Mouse (Mus musculus) neural tube, embryonic 11.5 days (tissue): Measurements from ENCODE around the gene Trim71. TPM values are rescaled to one million over a fixed set of nuclear protein-coding genes. Genes with fewer than 3 reads are reported as not detected.

Experiments used
- ATAC-seq: fragments of 200-750 bp; cut with Nextera tagmentation; 2 replicates; pipeline ENCODE4 v1.8.0; 2017; ENCODE audit warnings: moderate number of reproducible peaks, mild to moderate bottlenecking, moderate TSS enrichment, moderate library complexity; ENCODE audit not compliant: insufficient read depth, low FRiP score, low TSS enrichment
- DNase-seq: peaks from one replicate; pipeline ENCODE4 v3.0.0-alpha.2; 2015; ENCODE audit warnings: low spot score
- H3K27ac ChIP-seq: fragments of 300-500 bp; sonication (generic); 2 replicates; pipeline ENCODE4 v1.5.1; 2014; ENCODE audit warnings: low read depth, mild to moderate bottlenecking, low read length
- H3K27me3 ChIP-seq: fragments of 300-500 bp; sonication (generic); 2 replicates; pipeline ENCODE4 v1.6.1; 2014; ENCODE audit warnings: mild to moderate bottlenecking, low read length, mixed read lengths; ENCODE audit not compliant: control insufficient read depth, insufficient read depth
- H3K36me3 ChIP-seq: fragments of 300-500 bp; sonication (generic); 2 replicates; pipeline ENCODE4 v1.6.1; 2014; ENCODE audit warnings: mild to moderate bottlenecking, low read length, moderate library complexity, mixed read lengths; ENCODE audit not compliant: control insufficient read depth, insufficient read depth
- H3K4me1 ChIP-seq: fragments of 300-500 bp; sonication (generic); 2 replicates; pipeline ENCODE4 v1.6.1; 2014; ENCODE audit warnings: low read length, mixed read lengths; ENCODE audit not compliant: control insufficient read depth, insufficient read depth
- H3K4me2 ChIP-seq: fragments of 300-500 bp; sonication (generic); 2 replicates; pipeline ENCODE4 v1.6.1; 2014; ENCODE audit warnings: low read depth, mild to moderate bottlenecking, moderate library complexity
- H3K4me3 ChIP-seq: fragments of 300-500 bp; sonication (generic); 2 replicates; pipeline ENCODE4 v1.5.1; 2014; ENCODE audit warnings: low read depth, low read length
- H3K9ac ChIP-seq: fragments of 300-500 bp; sonication (generic); 2 replicates; pipeline ENCODE4 v1.6.1; 2014; ENCODE audit warnings: mild to moderate bottlenecking, low read length
- H3K9me3 ChIP-seq: fragments of 300-500 bp; sonication (generic); 2 replicates; pipeline ENCODE4 v1.6.1; 2016; ENCODE audit warnings: low read length; ENCODE audit not compliant: control insufficient read depth
- WGBS: fragments of 180-500 bp; shearing (Covaris S2); extraction: QIAGEN DNeasy Blood & Tissue Kit; methylation state at CpG from one replicate; pipeline ENCODE4 v1.1.7; 2014; 5-methylcytosine and 5-hydroxymethylcytosine counted together
- polyA plus RNA-seq: library from polyadenylated mRNA; unstranded; fragments of >200 nt; fragmentation: Nextera tagmentation; extraction: Ambion mirVana; gene quantifications from 2 replicates; pipeline ENCODE4 v1.2.1, GENCODE M21; 2014

The Trim71 gene
- polyA plus RNA-seq, 1 experiment from 2014 or later = 2.1 TPM

DNA sequence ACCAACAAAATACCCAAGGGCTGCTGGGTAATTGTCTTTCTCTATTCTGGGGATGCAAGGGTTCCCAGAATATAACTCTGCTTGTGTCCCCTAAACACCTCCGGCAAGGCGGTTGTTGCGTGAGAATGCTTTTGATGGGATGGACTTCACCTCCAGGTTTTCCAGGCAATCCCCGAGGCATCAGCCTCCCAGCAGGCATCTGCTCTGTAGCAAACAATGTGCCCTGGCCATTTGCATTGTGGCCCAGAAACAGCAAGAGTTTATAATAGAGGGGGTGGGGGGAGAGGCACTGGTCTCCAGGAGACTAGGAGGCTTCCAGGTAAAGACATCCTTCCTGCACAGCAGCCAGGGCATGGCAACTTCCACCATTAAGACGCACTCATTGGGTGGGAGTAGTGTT, 15.1 kb downstream of the Trim71 start:
- Histone ChIP-seq H3K36me3 (no peaks in the 10 kb centered on the region), H3K4me3 (no peak overlapping the region), H3K4me1 (peaks cover 33% of the 10 kb centered on the region), H3K9ac (no peak overlapping the region), H3K4me2 (no peak overlapping the region), H3K9me3 (no peaks in the 10 kb centered on the region), H3K27ac (no peak overlapping the region), H3K27me3 (no peaks in the 10 kb centered on the region)
- WGBS = 9% methylated on average over 5 of the region's 5 CpGs
- ATAC-seq (no peak), DNase-seq (peak; percentile 49)

DNA sequence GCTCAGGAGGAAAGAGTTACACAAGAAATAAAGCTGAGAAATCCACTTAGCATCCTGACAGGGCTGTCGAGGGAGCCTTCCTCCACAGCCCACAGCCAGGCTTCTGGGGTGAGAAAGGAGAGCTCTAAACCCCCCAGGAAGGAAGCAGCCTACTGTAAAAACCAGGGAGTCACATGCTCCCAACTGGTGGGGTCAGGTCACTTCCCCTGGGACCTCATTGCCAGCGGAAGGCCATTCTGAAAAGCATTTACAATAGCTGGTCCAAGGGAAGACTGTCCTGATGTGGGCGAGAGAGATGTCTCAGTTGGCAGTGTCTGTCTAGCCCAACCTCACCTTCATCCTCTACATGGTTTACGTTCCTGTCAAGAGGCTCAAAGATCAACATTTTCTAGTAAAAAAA, 15.7 kb downstream of the Trim71 start:
- H3K9me3 ChIP-seq = no peaks in the 10 kb centered on the region
- H3K27me3 ChIP-seq = no peaks in the 10 kb centered on the region
- H3K4me3 ChIP-seq = no peak overlapping the region
- ATAC-seq (no peak), DNase-seq (peak; percentile 21)
- 26% methylated on average over 4 of the region's 4 CpGs for WGBS
- H3K4me2 ChIP-seq = no peak overlapping the region
- 0 out of 2 replicates have a peak overlapping the region, but pooled peaks have one; percentile 20 for H3K27ac ChIP-seq
- H3K4me1 ChIP-seq = peaks cover 37% of the 10 kb centered on the region
- no peak overlapping the region for H3K9ac ChIP-seq
- no peaks in the 10 kb centered on the region for H3K36me3 ChIP-seq

DNA sequence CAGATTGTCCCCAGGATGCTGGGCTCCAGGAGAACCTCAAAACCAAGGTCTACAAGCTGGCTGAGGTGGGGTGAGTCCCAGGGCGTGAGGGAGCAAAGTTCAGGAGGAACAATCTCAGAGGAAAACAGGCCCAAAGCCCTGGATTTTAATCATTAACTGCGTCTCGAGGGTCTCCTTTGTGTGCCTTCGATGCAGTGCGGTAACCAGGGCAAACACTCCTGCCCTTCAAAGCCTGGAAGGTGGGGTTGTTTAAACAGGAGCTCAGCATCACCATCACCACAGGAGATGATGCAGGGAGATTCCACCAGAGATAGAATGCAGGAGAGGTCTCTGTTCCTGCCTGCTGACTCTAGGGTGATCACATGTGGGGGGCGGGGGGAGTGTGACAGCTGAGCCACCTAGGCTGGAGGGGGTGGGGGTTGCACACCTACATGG, 16.5 kb downstream of the Trim71 start:
- DNase-seq (no peak), ATAC-seq (no peak)
- Histone ChIP-seq H3K4me3 (no peak overlapping the region), H3K4me1 (peaks cover 37% of the 10 kb centered on the region), H3K27me3 (no peaks in the 10 kb centered on the region), H3K9ac (no peak overlapping the region), H3K36me3 (no peaks in the 10 kb centered on the region), H3K27ac (no peak overlapping the region), H3K9me3 (no peaks in the 10 kb centered on the region), H3K4me2 (no peak overlapping the region)
- WGBS = 19% methylated on average over 6 of the region's 6 CpGs

DNA sequence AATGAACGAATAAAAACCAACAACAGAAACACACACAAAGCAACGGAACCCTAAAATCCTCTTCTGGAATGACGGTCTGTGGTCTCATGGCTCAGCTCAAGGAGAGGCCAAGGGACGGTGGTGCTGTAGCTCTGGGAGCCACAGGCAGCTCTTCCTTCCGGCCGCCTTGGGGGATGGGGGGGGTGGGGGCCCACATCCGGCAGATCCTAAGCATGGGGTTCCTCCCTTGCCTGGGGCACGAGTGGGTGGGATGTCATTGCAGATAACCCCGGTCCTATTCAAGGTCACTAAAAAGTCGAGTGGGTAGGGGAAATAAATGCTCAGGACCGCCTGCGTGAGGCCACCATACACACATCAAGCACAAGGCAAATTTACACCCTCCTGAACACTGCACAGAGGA, 17.4 kb downstream of the Trim71 start:
- no peak for DNase-seq
- H3K27ac ChIP-seq = no peak overlapping the region
- H3K27me3 ChIP-seq = no peaks in the 10 kb centered on the region
- WGBS = 49% methylated on average over 12 of the region's 12 CpGs
- no peaks in the 10 kb centered on the region for H3K9me3 ChIP-seq
- no peak overlapping the region for H3K9ac ChIP-seq
- H3K4me1 ChIP-seq = peaks cover 37% of the 10 kb centered on the region
- no peaks in the 10 kb centered on the region for H3K36me3 ChIP-seq
- H3K4me3 ChIP-seq = no peak overlapping the region
- no peak for ATAC-seq
- no peak overlapping the region for H3K4me2 ChIP-seq

DNA sequence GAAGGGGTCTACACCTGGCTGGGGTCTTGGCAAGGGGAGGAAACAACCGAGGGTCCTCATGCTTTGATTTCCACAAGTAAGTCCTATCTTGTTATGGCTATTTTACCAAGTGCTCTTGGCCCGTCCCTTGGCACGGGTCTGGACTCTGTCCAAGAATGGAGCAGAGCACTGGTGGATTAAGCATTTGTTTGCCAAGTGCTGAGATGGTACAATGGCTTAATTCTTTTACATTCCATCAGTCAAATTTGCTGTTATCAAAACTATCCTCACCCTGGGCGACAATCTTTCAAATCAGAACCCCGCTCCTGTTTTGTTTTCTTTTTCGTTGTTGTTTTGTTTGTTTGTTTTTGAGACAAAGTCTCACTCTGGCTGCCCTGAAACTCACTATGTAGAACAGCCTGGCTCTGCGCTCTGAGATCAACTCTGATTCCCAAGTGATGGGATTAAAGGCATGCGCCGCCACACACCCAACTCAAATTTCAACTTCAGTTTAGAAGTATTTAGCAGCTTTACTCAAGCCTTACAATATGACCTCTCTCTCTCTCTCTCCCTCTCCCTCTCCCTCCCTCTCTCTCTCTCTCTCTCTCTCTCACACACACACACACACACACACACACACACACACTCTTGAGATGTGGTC, 19.3 kb downstream of the Trim71 start:
- no peak overlapping the region for H3K9ac ChIP-seq
- H3K4me2 ChIP-seq = no peak overlapping the region
- no peak overlapping the region for H3K4me3 ChIP-seq
- no peak overlapping the region for H3K27ac ChIP-seq
- no peaks in the 10 kb centered on the region for H3K9me3 ChIP-seq
- H3K27me3 ChIP-seq = no peaks in the 10 kb centered on the region
- DNase-seq = no peak
- peaks cover 40% of the 10 kb centered on the region for H3K4me1 ChIP-seq
- no peak for ATAC-seq
- H3K36me3 ChIP-seq = no peaks in the 10 kb centered on the region
- 36% methylated on average over 9 of the region's 9 CpGs for WGBS

DNA sequence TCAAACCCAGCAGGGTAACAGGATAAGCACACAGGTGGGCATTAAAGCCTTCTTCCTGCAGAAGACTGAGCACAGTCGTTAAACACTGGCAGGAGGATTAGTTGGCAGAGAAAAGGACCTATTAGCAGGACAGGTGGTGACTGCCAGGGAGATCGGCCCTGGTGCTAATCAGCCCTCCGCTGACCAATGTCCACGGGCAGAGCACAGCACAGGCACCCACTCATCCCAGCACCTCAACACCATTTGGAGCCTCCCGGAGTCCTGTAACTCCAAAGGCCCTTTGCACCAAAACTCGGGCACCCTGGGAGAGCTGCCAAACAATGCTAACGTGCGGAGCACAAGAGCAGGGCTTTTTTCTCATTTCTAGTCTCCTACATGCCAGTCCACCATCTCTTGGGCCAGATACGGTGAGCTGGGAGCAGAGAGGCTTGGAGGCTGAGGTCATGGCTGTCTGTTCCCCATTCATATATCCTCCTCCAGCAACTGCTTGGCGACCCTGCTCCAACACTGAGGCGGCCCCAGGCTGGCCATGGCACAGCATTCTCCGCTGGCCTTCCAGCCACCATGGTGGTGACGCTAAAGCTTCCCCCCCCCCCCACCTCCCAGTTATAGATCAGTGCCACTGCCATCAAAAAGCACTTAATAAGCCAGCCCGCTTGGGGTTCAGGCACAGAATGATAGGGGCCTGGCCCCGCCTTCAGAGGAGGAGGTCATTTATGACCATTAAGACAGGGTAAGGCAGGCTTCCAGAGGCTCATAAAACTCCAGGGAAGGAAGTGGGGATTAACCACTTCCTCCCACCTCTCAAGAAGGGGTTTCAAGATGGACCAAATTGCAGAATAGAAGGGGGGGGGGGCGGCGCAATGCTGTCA, 20.1 kb downstream of the Trim71 start:
- 31% methylated on average over 17 of the region's 17 CpGs for WGBS
- no peaks in the 10 kb centered on the region for H3K27me3 ChIP-seq
- peaks cover 37% of the 10 kb centered on the region for H3K4me1 ChIP-seq

DNA sequence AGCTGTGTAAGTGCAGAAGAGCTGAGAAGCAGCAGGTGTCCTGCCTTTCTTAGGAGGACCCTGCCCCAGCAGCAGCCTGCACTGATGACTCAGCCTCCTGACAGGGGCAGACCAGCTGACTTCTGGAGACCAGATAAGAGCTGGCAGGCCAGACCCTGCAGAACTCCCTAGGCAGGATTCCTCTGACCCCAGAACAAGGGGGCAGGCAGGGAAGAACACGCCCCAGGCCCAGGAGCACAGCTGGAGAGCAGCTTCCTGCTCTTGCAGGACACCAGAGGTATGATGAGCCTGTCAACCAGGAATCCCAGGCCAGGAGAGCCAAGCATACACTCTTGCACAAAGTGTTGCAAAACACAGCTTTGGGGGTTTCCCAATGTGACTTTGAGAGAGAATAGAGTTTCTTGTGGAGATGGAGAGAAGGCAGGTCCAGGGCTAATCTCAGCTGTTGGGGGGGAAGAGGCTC, 22.9 kb downstream of the Trim71 start:
- no peak overlapping the region for H3K27ac ChIP-seq
- no peaks in the 10 kb centered on the region for H3K9me3 ChIP-seq
- H3K36me3 ChIP-seq = no peaks in the 10 kb centered on the region
- no peak overlapping the region for H3K4me3 ChIP-seq
- peaks cover 44% of the 10 kb centered on the region for H3K4me1 ChIP-seq
- peak; percentile 26 for DNase-seq
- H3K9ac ChIP-seq = no peak overlapping the region
- H3K4me2 ChIP-seq = no peak overlapping the region
- no peak for ATAC-seq
- WGBS = 13% methylated on average over 1 of the region's 1 CpGs
- no peaks in the 10 kb centered on the region for H3K27me3 ChIP-seq

More for the DNA sequence above, 20.1 kb downstream of the Trim71 start:
- H3K27ac ChIP-seq = no peak overlapping the region
- ATAC-seq (0 out of 2 replicates have a peak, but pooled peaks have one; percentile 7), DNase-seq (peak; percentile 27)
- H3K9ac ChIP-seq = no peak overlapping the region
- no peak overlapping the region for H3K4me3 ChIP-seq
- H3K4me2 ChIP-seq = no peak overlapping the region
- H3K9me3 ChIP-seq = no peaks in the 10 kb centered on the region
- no peaks in the 10 kb centered on the region for H3K36me3 ChIP-seq

DNA sequence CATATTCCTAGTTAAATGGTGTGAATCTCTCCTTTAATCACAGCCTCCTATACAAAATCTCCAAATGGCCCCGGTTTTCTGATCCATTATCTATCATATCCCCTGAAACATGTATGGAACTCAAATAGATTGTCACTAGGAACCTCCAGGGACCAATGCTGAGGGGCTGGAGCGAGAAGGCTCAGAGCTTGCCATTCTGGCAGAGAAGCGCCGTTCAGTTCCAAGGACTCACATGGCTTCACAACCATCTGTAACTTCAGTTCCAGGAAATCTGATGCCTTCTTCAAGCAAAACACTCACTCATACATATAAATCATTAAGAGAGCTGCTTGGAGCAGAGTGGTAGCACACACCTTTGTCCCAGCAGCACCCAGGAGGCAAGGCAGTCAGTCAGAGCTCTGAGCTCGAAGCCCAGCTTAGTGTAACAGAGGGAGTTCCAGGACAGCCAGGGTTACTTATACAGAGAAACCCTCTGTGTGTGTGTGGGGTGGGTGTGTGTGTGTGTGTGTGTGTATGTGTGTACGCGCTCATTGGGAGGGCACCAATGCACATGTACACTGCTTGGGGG, 25.1 kb downstream of the Trim71 start:
- 53% methylated on average over 7 of the region's 7 CpGs for WGBS
- H3K4me1 ChIP-seq = peaks cover 30% of the 10 kb centered on the region
- ATAC-seq (no peak), DNase-seq (no peak)
- H3K27ac ChIP-seq = no peak overlapping the region
- H3K4me2 ChIP-seq = no peak overlapping the region
- no peaks in the 10 kb centered on the region for H3K36me3 ChIP-seq
- no peak overlapping the region for H3K4me3 ChIP-seq
- H3K27me3 ChIP-seq = no peaks in the 10 kb centered on the region
- no peaks in the 10 kb centered on the region for H3K9me3 ChIP-seq
- no peak overlapping the region for H3K9ac ChIP-seq
